Mouse (Mus musculus): ENCODE measurements around the gene Runx3. TPM values are rescaled to one million over a fixed set of nuclear protein-coding genes. Genes with fewer than 3 reads are reported as not detected.

Gene Runx3
- polyA plus RNA-seq, 1 experiment from 2014 or later = 0.17 TPM

GRCm38 (mm10) chr4:135136202-135136601, 15.8 kb downstream of the Runx3 start:
- WGBS = 69% methylated on average over 8 of the region's 8 CpGs
- H3K9me3 ChIP-seq (ENCODE audit: control insufficient read depth) = no peaks in the 10 kb centered on the region

DNA sequence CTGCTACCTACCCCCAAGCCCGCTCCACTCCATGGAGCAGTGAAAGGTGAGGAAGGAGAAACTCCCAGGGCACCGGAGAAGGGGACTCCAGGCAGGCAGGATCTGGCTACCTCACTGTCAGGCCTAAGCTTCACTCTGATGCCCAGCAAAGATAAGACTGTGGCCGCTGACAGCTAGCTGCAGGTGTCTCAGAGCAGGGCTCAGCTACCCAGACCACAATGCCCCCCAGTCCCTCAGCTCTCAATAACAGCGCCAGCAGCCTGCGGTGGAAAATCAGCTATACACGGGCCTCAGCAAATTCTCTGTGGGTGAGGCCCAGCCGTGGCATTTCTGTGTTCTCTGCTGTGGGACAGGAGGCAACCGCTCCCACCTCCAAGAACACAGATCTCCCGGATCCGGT, 16.2 kb downstream of the Runx3 start:
- Histone ChIP-seq H3K27me3 (replicated peaks; ENCODE audit: control insufficient read depth, insufficient read depth, low read length) (peaks cover 29% of the 10 kb centered on the region), H3K36me3 (ENCODE audit: control insufficient read depth, insufficient read depth) (no peaks in the 10 kb centered on the region), H3K9me3 (ENCODE audit: control insufficient read depth) (no peaks in the 10 kb centered on the region), H3K4me2 (replicated peaks; ENCODE audit: low read depth) (no peak overlapping the region), H3K4me1 (replicated peaks; ENCODE audit: control insufficient read depth, insufficient read depth, low read length) (peaks cover 2% of the 10 kb centered on the region; the same call in 1 of the 2 replicates), H3K9ac (ENCODE audit: low read depth, low read length) (no peak overlapping the region), H3K4me3 (ENCODE audit: low read depth, low read length) (no peak overlapping the region), H3K27ac (ENCODE audit: low read depth, low read length) (no peak overlapping the region)
- no peak for ATAC-seq
- WGBS = 69% methylated on average over 10 of the region's 10 CpGs
- no peak for TF ChIP-seq CTCF (IDR thresholded peaks at IDR 0.05; ENCODE audit: low read depth)

More at GRCm38 (mm10) chr4:135136202-135136601, 15.8 kb downstream of the Runx3 start:
- Histone ChIP-seq H3K4me3 (ENCODE audit: low read depth, low read length) (no peak overlapping the region), H3K27ac (ENCODE audit: low read depth, low read length) (no peak overlapping the region), H3K27me3 (replicated peaks; ENCODE audit: control insufficient read depth, insufficient read depth, low read length) (peaks cover 26% of the 10 kb centered on the region), H3K4me1 (replicated peaks; ENCODE audit: control insufficient read depth, insufficient read depth, low read length) (no peaks in the 10 kb centered on the region), H3K36me3 (ENCODE audit: control insufficient read depth, insufficient read depth) (no peaks in the 10 kb centered on the region), H3K9ac (ENCODE audit: low read depth, low read length) (no peak overlapping the region), H3K4me2 (replicated peaks; ENCODE audit: low read depth) (no peak overlapping the region)
- no peak for TF ChIP-seq CTCF (IDR thresholded peaks at IDR 0.05; ENCODE audit: low read depth)
- no peak for ATAC-seq

DNA sequence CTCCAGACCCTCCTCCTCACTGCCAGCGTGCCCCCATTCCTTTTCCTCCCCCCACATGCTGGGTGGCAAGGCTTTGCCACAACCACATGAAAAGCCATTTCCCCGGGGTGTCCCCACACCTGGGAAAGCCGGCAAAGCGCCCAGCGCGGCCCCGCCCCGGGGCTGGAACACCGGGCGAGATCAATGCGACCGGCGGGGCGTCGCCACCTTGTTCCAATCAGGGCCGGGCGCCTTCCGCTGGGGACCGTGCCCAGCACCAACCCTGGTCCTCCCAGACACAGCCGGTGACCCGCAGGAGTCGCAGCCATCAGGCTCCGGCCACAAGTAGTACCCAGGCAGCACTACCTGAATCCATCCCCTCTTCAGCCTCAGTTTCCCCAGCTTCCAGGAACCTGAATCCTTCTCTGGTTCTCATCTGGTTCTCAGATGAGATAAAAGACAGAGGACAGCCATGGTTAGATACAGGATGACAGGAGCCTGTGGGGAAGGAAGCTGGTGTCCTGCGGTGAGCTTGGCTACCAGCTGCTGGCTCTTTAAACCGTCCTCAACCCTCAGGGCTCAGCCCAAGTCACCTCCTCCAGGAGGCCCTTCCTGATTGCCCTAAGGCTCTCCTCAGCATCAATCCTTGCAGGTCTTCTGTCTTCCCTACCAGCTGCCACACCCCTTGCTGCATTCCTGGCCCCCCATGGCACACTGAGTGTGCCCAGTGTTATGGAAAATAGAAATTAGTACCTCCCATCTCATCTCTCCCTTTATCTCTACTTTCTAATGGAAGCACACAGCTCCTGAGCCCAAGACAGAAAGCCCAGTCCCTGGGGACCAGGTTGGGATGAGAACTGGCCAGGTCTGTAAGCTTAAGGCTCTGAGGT, 20.4 kb downstream of the Runx3 start:
- Histone ChIP-seq H3K4me3 (ENCODE audit: low read depth, low read length) (0 out of 2 replicates have a peak overlapping the region, but pooled peaks have one; percentile 9), H3K27ac (ENCODE audit: low read depth, low read length) (no peak overlapping the region), H3K4me1 (replicated peaks; ENCODE audit: control insufficient read depth, insufficient read depth, low read length) (peaks cover 6% of the 10 kb centered on the region; the same call in 1 of the 2 replicates), H3K9ac (ENCODE audit: low read depth, low read length) (no peak overlapping the region), H3K27me3 (replicated peaks; ENCODE audit: control insufficient read depth, insufficient read depth, low read length) (peaks cover 35% of the 10 kb centered on the region), H3K36me3 (ENCODE audit: control insufficient read depth, insufficient read depth) (no peaks in the 10 kb centered on the region), H3K9me3 (ENCODE audit: control insufficient read depth) (no peaks in the 10 kb centered on the region), H3K4me2 (replicated peaks; ENCODE audit: low read depth) (peak overlapping the region; percentile 40)
- peak; percentile 58; the same call in 1 of the 2 replicates for ATAC-seq
- no peak for TF ChIP-seq CTCF (IDR thresholded peaks at IDR 0.05; ENCODE audit: low read depth)
- under 1% methylated on average over 25 of the region's 25 CpGs for WGBS

- ATAC-seq = peak; percentile 40; the same call in 1 of the 2 replicates
- H3K9ac ChIP-seq (ENCODE audit: low read depth, low read length) = no peak overlapping the region
- no peaks in the 10 kb centered on the region for H3K36me3 ChIP-seq (ENCODE audit: control insufficient read depth, insufficient read depth)
- H3K4me1 ChIP-seq (replicated peaks; ENCODE audit: control insufficient read depth, insufficient read depth, low read length) = peaks cover 6% of the 10 kb centered on the region; the same call in 1 of the 2 replicates
- WGBS = 2% methylated on average over 13 of the region's 13 CpGs
- no peak overlapping the region for H3K27ac ChIP-seq (ENCODE audit: low read depth, low read length)
- no peaks in the 10 kb centered on the region for H3K9me3 ChIP-seq (ENCODE audit: control insufficient read depth)
- H3K4me2 ChIP-seq (replicated peaks; ENCODE audit: low read depth) = no peak overlapping the region
- H3K4me3 ChIP-seq (ENCODE audit: low read depth, low read length) = no peak overlapping the region
- H3K27me3 ChIP-seq (replicated peaks; ENCODE audit: control insufficient read depth, insufficient read depth, low read length) = peaks cover 35% of the 10 kb centered on the region
- TF ChIP-seq CTCF (IDR thresholded peaks at IDR 0.05; ENCODE audit: low read depth) = no peak
Measured at GRCm38 (mm10) chr4:135141720-135142119, 21.3 kb downstream of the Runx3 start.

DNA sequence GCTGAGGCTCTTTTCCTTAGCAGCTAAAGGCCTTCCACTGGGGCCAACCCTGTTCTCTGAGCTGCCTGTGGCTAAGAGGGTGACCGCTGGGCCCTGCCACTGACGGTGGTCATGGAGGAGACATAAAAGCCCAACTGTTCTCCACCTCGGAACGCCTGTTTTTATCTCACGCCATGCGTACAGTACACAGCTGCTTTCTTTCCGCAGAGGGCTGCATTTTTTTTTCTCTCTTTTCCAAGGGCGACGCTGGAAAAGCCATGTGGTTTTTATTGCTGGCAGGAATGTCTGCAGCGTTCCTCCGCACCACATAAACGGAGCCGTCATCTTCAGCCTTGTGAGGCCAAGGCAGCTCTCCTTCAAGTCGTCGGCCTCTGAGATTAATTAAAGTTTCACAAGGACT, 26.3 kb downstream of the Runx3 start:
- 8% methylated on average over 15 of the region's 15 CpGs for whole genome bisulfite sequencing
- H3K4me2 ChIP-seq (replicated peaks; ENCODE audit: low read depth) = no peak overlapping the region
- no peak overlapping the region for H3K27ac ChIP-seq (ENCODE audit: low read depth, low read length)
- H3K9ac ChIP-seq (ENCODE audit: low read depth, low read length) = no peak overlapping the region
- H3K4me1 ChIP-seq (replicated peaks; ENCODE audit: control insufficient read depth, insufficient read depth, low read length) = peaks cover 3% of the 10 kb centered on the region; the same call in 1 of the 2 replicates
- ATAC-seq = no peak; the same call in 1 of the 2 replicates
- H3K36me3 ChIP-seq (ENCODE audit: control insufficient read depth, insufficient read depth) = no peaks in the 10 kb centered on the region
- no peaks in the 10 kb centered on the region for H3K9me3 ChIP-seq (ENCODE audit: control insufficient read depth)
- peaks cover 54% of the 10 kb centered on the region for H3K27me3 ChIP-seq (replicated peaks; ENCODE audit: control insufficient read depth, insufficient read depth, low read length)
- H3K4me3 ChIP-seq (ENCODE audit: low read depth, low read length) = no peak overlapping the region
- no peak for TF ChIP-seq CTCF (IDR thresholded peaks at IDR 0.05; ENCODE audit: low read depth)

- Histone ChIP-seq H3K9me3 (ENCODE audit: control insufficient read depth) (no peaks in the 10 kb centered on the region), H3K27ac (ENCODE audit: low read depth, low read length) (no peak overlapping the region), H3K9ac (ENCODE audit: low read depth, low read length) (no peak overlapping the region), H3K4me1 (replicated peaks; ENCODE audit: control insufficient read depth, insufficient read depth, low read length) (no peaks in the 10 kb centered on the region), H3K27me3 (replicated peaks; ENCODE audit: control insufficient read depth, insufficient read depth, low read length) (peaks cover 73% of the 10 kb centered on the region), H3K4me3 (ENCODE audit: low read depth, low read length) (no peak overlapping the region), H3K36me3 (ENCODE audit: control insufficient read depth, insufficient read depth) (no peaks in the 10 kb centered on the region), H3K4me2 (replicated peaks; ENCODE audit: low read depth) (no peak overlapping the region)
- no peak for TF ChIP-seq CTCF (IDR thresholded peaks at IDR 0.05; ENCODE audit: low read depth)
- 19% methylated on average over 7 of the region's 7 CpGs for WGBS
- ATAC-seq = no peak
Measured at GRCm38 (mm10) chr4:135148660-135149059, 28.2 kb downstream of the Runx3 start.
